Mouse (Mus musculus): ENCODE data around the gene Gm21961.

- TF ChIP-seq EP300 (IDR thresholded peaks at IDR 0.05; ENCODE audit: low read depth), result no peak
- TF ChIP-seq CTCF (IDR thresholded peaks at IDR 0.05; ENCODE audit: low read depth), result no peak
Observed at GRCm38 (mm10) chr15:65017971-65018370, 3.3 kb upstream of the Gm21961 start.

Measured in liver, postnatal 0 days (tissue).